Mouse (Mus musculus): ENCODE data around the gene Ifi35.
"Not testable (repeated sequence)": the region's sequence is repeated elsewhere in the genome, so short reads cannot be mapped to it uniquely, and the experiment has no call there.

Gene Ifi35

GRCm38 (mm10) chr11:101446860-101447259 is 1.3 kb upstream of the Ifi35 start:
- DNase-seq (ENCODE audit: extremely low spot score, low spot score): not testable (repeated sequence)

- DNase-seq (ENCODE audit: extremely low spot score, low spot score): no peak
Measured at GRCm38 (mm10) chr11:101447786-101448185, 421 bp upstream of the Ifi35 start.

DNA sequence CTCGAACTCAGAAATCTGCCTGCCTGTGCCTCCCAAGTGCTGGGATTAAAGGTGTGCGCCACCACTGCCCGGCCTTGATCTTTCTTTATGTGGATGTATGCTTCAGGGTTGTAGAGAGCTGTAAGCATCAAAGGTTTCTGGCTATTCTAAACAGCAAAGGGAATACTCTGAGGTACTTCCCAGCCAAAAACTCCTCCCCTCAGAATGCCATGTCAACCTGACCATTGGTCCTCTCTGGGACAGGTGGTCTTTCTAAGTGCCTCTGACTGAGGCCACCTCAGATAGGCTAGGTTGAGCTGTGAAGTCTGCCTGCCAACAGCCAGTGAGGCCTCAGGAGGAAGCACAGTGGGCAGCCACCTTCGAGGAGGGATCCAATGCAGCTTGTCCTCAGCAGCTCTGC is 692 bp downstream of the Ifi35 start:
- DNase-seq (ENCODE audit: extremely low spot score, low spot score): no peak

GRCm38 (mm10) chr11:101449596-101449995 is 1.4 kb downstream of the Ifi35 start:
- DNase-seq (ENCODE audit: extremely low spot score, low spot score): not testable (repeated sequence)

DNA sequence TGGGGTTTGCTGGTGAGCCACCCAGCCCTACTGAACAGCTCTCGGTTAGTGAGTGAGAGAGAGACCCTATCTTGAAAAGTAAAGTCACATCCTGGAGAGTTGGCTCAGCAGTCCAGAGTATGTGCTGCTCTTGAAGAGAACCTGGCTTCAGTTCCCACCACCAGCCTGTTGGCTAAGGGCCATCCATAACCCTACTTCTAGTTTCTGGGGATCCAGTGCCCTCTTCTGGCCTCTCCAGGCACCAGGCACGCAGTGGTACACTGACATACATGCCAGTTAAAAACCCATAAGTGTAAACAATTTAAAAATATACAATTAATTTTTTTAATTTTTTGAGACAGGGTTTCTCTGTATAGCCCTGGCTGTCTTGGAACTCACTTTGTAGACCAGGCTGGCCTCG is 2.2 kb downstream of the Ifi35 start:
- no peak for DNase-seq (ENCODE audit: extremely low spot score, low spot score)

GRCm38 (mm10) chr11:101451536-101451935 is 3.3 kb downstream of the Ifi35 start:
- DNase-seq (ENCODE audit: extremely low spot score, low spot score): no peak

GRCm38 (mm10) chr11:101452093-101452774 is 4.0 kb downstream of the Ifi35 start:
- no peak for DNase-seq (ENCODE audit: extremely low spot score, low spot score)

DNA sequence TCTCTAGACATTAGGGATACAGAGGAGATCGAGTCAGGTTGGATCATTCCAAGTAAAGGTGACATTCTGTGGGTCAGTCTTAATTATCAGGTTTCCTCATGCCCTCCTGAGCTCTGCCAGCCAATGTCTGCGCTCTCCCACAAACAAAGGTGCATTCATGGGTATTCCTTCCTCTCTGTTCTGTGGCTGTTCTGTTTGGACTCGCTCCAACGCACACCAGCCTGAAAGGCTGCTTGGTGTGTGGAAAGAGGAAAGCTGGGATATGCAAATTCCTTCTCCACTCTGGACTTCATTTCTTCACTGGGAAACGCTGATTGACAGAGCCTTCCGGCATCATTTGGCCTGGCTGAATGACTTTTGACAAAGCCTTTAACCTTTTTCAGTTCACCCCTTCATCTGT is 6.5 kb downstream of the Ifi35 start:
- DNase-seq (ENCODE audit: extremely low spot score, low spot score): no peak

- no peak for DNase-seq (ENCODE audit: extremely low spot score, low spot score)
Measured at GRCm38 (mm10) chr11:101455627-101456026, 7.4 kb downstream of the Ifi35 start.

GRCm38 (mm10) chr11:101457631-101458030 is 9.4 kb downstream of the Ifi35 start:
- DNase-seq (ENCODE audit: extremely low spot score, low spot score): no peak

DNA sequence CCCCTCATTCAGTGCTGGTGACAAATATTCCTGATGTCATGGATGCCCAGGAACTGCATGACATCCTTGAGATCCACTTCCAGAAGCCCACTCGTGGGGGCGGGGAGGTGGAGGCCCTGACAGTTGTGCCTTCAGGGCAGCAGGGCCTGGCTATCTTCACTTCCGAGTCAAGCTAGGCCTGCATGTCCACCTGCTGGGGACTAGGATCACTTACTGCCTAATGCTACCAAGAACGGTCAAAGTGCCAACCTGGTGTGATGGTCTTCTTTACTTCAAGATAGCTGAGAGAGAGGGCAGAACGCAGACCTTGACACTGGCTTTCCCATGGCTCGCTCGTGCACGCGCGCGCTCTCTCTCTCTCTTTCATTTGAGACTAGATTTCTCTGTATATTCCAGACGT is 10.0 kb downstream of the Ifi35 start:
- DNase-seq (ENCODE audit: extremely low spot score, low spot score): no peak

DNA sequence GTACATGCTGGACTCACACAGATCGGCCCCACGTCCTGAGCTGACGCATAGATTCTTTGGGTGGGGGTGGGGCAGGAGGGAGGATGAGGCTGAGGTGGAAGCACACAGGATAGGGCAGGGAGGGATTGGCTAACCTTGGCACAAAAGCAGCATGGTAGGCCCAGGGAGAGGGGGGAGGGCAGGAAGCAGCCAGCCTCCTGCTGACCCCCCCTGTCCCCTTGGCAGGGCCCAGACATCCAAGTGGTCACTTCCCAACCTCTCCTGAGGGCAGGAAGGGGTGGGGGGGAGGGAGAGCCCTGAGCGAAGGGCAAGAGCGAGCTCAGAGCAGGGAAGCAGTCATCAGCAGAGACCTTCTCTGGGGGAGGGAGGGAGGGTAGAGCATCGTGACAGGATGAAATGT is 11.5 kb downstream of the Ifi35 start:
- no peak for DNase-seq (ENCODE audit: extremely low spot score, low spot score)

- no peak for DNase-seq (ENCODE audit: extremely low spot score, low spot score)
Measured at GRCm38 (mm10) chr11:101460321-101460720, 12.1 kb downstream of the Ifi35 start.

GRCm38 (mm10) chr11:101462141-101462540 is 13.9 kb downstream of the Ifi35 start:
- DNase-seq (ENCODE audit: extremely low spot score, low spot score): no peak

- DNase-seq (ENCODE audit: extremely low spot score, low spot score): no peak
Measured at GRCm38 (mm10) chr11:101462583-101463440, 14.6 kb downstream of the Ifi35 start.

- no peak for DNase-seq (ENCODE audit: extremely low spot score, low spot score)
Measured at GRCm38 (mm10) chr11:101464211-101465100, 16.2 kb downstream of the Ifi35 start, which contains the start of gene Rnd2. Rnd2 (plus strand) TSS chr11:101464999.

DNA sequence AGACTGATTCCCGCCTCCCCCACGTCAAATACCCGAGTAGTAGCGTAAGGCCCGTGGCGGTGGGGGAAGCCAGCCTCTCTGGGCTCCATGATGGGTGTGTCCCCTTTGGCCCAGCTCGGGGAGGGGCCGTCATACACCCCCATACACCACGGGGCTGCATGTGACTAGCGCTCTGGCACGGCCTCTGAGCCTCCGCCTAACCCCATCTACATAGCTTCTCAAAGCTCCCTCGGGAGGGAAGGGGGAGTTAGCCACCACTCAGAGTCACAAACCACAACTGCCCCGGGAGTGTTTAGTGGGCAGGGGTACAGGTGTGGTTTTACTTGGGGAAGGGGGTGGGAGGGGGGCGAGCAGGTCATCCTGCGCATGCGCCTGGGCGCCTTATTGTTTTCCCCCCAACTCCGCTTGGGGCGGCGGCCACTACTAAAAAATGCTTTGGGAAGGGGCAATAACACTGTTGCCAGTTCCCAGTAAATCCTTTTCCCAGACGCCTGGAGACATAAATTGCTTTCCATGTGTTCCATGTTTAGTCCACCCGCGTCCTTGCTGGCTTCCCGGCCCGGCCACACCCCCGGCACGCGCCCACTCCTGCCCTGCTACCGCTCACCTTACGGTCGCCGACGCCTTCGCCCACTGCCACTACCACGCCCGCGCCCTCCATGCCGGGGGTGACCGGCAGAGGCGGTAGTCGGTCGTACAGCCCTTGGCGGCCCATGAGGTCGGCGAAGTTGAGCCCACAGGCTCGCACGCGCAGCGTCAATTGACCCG is 17.1 kb downstream of the Ifi35 start:
- peak; percentile 67 for DNase-seq (ENCODE audit: extremely low spot score, low spot score)

GRCm38 (mm10) chr11:101465869-101466551 is 17.8 kb downstream of the Ifi35 start, which contains the start of gene Vat1:
Vat1 (minus strand) TSS chr11:101466230.
- DNase-seq (ENCODE audit: extremely low spot score, low spot score): peak; percentile 66

DNA sequence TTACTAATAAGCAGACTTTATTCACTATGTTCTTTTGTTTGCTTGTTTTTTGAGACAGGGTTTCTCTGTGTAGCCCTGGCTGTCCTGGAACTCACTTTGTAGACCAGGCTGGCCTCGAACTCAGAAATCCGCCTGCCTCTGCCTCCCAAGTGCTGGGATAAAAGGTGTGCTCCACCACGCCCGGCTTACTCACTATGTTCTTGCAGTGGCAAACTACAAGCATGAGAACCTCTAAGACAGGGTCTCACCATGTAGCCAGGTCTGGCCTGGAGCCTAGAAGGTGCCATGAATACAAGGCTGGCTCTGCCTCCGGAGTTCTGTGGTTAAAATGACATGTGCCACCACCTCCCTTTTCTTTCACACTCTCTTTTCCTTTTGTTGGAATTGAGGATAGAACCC is 18.3 kb downstream of the Ifi35 start:
- not testable (repeated sequence) for DNase-seq (ENCODE audit: extremely low spot score, low spot score)

Data from neural tube, embryonic 10.5 days (tissue).